Mouse (Mus musculus) layer of hippocampus, adult 9-10 months (tissue): ENCODE measurements at regions not wholly inside any gene's neighbourhood (a gene's known extent, or its start where the extent isn't known, plus 50 kb on each side); places are given as distances from the start of the nearest gene placed in this dataset.

Source experiments
- DNase-seq: peaks from one replicate; pipeline ENCODE4 v3.0.0; 2022; ENCODE audit warnings: low spot score

DNA sequence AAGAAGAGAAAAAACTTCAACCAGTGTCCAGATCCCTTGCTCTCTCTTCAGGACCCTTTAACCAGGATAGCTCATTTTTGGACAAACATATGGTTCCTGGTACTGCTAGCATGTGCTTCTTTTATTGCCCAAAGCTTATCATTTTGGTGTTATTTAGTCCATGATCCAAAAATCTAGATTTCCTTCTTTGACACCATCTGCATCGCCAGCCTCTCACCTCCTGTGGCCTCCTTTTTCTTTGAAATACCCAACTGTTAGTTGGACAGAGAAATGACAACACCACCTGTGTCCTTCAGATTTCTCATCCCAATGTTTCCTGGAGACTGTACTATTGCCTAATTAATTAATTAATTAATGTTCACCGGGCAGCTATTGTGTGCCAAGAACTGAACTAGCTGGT is 188.0 kb upstream of the Plppr1 start:
- DNase-seq, result no peak

DNA sequence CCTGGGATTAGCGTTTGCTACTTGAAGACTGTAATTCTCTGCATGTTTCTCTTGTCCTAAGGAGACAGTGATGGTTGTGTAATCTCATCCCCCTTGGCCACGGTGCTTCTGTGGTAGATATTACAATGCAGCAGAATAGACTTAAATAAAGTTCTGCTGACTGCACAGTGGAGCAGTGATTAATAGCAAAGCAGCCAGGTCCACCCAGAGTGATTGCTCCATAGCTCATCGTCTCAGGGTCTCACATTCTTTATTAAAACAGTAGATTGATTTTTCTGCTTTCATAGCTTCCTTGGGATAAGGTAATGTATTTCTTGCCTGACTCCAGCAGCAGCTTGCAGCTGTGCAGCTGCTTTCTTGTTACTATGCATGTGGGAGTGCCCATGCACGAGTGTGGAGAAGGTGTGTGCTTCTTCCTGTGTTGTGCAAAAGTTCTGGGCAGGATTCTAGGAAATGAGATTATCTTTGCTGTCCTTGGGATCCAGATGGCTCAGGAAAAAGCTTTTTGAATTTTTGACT is 169.9 kb upstream of the Plppr1 start:
- DNase-seq, result no peak

DNA sequence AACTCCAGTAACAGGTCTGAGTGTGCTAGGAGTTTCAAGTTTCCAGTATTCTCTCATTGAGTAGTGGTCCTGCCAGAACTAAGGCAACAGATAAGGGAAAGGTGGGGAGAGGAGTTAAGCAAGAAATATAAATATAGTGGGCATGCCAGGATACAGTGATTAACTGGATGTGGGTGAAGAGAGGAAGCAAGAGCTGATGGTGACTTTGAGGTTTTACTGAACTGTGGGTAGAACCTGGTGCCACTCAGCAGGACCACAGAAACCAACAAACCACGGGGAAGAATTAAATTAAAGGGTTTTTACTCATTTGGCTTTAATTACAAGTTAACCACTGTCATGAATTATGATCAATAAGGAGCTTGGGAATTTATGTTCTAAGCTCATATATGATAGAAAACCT is 154.5 kb upstream of the Plppr1 start:
- DNase-seq, result no peak

DNA sequence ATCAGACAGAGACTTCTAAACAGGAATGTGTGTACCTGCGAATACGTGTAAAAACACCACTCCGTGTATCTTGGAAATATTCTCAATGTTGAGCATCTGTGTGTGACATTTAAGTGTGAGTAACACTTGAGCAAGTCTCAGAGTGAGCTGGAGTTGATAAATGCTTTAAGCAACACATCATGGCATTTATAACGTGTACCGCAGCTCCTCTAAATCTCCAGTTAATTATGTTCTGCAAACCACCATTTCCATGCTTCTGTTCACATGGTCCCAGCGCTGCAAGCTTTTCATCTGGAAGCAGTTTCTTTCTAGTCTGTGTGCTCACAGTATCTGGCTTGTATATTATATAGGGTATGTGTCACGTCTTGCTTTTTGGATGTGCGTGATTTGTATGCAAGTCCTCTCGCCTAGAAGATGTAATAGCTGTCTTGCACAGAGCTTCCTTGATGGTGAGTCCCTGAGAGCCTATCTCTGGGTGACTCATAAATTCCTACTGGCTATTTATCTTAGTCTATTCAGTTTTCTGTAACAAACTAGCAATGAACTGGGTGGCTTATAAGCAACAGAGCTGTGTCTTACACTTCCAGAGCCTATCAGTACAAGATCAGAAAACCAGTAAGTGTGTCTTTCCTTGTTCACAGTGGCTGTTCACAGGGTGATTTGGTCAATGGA is 153.7 kb upstream of the Plppr1 start:
- no peak for DNase-seq

DNA sequence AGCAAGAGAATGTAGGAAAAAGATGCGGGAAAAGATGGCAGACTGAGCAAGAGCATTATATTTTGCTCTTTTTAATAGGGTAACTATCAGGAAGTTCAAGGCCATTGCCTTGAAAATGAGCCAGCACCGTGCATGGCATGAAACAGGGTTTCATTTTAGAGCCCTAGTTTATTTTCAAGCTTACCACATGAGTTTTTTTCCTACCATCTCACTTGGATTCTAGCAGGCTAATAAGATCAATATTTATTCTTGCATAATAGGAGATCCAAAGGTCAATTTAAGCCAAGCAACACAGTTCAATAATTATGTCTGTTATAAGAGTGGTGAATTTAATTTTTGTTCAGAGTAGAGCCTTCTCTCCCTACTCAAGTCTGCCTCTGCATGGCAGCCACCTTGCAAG is 149.9 kb upstream of the Plppr1 start:
- no peak for DNase-seq

DNA sequence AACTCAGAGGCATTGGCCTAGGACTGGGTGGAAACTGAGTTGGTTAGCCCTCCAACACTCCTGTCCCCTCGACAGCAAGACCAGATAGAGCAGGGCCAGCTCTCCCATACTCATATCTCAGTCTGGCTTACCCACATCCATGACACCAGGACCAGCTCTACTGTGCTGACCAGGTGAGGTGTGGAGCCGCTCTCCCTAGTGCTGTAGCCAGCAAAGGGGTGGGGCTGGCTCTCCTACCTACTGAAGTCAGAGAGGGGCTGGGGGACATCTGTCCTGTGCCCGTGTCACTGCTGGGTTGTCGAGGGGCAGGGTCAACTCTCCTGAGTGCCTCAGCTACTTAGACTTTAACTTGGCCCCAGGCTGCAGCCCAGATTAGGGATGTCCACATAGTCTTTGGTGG is 145.8 kb upstream of the Plppr1 start:
- DNase-seq, result no peak

- peak; percentile 48 for DNase-seq
These were observed 134.3 kb upstream of the Plppr1 start for GRCm38 (mm10) chr4:48924576-48925459.

GRCm38 (mm10) chr4:48938420-48938819 is 120.7 kb upstream of the Plppr1 start:
- DNase-seq, result no peak

DNA sequence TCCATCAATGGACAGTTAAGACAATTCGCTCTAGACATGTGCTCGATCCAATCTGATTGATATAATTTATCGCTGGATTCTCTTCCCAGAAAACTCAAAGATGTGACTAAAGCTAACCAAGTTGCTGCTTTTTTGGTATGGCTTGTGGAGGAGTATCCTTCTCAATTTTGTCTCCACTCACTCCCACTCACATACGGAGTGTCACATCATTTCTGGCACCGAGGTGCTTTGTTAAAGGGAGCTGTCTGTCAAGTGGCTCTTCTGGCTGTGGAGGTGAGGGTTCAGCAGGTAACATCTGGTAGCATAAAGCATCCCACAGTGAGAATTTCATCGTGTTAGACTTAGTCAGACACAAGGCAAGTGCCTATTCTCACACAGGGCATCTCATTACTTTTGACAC is 120.2 kb upstream of the Plppr1 start:
- DNase-seq, result no peak

DNA sequence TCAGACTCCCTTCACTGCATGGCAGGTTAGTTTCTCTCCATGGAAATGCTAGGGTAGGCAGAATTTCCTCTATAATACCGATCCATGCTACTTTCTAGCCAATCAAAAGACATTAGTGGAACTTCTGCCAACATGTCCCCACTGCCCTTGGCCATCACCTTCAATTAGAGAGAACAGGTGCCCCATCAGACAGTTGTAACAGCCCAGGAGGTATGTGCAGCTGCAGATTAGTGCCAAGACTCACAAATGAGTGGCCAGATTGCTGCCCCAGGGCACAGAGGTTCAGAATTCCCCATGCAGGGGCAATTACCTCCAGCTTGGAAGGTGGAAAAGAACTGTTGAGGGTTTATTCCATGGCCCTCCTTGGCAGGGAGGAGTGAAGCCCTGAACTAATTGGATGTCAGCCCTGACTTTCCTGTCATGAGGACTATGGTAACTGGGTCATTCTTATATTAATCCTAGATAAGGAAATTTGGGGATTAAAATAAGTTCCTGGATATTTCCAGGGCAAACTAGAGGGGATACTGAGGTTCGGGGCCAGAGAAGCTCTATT is 113.7 kb upstream of the Plppr1 start:
- DNase-seq, result no peak

- no peak for DNase-seq
These were observed 106.1 kb upstream of the Plppr1 start for GRCm38 (mm10) chr4:48952965-48953364.

GRCm38 (mm10) chr4:48975810-48976209 is 83.3 kb upstream of the Plppr1 start:
- no peak for DNase-seq

GRCm38 (mm10) chr4:48992021-48992420 is 67.1 kb upstream of the Plppr1 start:
- no peak for DNase-seq
